Mouse (Mus musculus): ENCODE measurements around the gene Ypel5.

DNA sequence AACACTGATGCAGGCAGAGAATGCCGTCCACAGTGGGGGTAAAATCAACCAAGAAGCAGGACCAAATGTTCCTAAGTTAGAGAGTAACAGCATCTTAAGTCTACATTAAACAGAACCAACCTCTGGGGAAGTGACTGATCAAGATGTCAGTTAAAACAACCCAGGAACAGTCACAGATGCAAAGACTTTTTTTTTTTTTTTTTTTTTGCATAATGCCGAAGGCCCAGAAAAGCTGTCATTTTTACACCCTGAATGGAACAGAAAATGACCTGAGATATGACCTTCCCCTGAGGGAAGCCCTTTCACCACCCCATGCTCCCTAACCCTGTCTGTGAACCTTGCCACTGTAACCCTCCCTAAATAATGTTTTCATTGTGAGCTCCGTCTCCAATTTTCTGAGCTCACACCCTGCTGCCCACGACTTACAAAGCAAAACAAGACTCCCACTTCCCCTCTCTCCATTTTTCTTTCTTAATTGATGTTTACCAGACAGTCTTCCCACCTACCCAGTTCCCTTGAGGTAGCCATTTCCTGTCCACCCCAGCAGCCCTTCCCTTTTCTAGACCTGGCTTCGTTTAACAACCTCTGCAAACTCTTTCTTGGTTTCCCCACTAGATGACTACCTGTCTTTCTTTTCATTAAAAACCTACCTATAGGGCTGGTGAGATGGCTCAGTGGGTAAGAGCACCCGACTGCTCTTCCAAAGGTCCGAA is 26.2 kb upstream of the Ypel5 start:
- TF ChIP-seq CTCF (IDR thresholded peaks at IDR 0.05; ENCODE audit: low read depth) (no peak), EP300 (IDR thresholded peaks at IDR 0.05; ENCODE audit: low read depth) (no peak)
